Mouse (Mus musculus): ENCODE measurements around the gene Faap100.
A peak's percentile ranks its signal among the peaks of the same experiment; 100 is the strongest.

GRCm38 (mm10) chr11:120378611-120379540 is at the start of gene Faap100:
- TF ChIP-seq POLR2A (IDR thresholded peaks at IDR 0.05; ENCODE audit: insufficient read depth, low read depth, low read length) (peak; percentile 74), CTCF (IDR thresholded peaks at IDR 0.05; ENCODE audit: insufficient read depth, low read depth, low read length) (peak; percentile 38; the same call in 1 of the 2 replicates)

All from olfactory bulb, adult 2 months (tissue).